Mouse (Mus musculus) intestine, postnatal 0 days (tissue): Measurements from ENCODE around the gene Tmco4. TPM values are rescaled to one million over a fixed set of nuclear protein-coding genes. Genes with fewer than 3 reads are reported as not detected.

Experiments used
- ATAC-seq: fragments of 200-750 bp; cut with Nextera tagmentation; 2 replicates; pipeline ENCODE4 v1.8.0; 2017; ENCODE audit warnings: mild to moderate bottlenecking, moderate TSS enrichment, moderate library complexity
- H3K27ac ChIP-seq: fragments of 300-500 bp; sonication (generic); 2 replicates; pipeline ENCODE4 v1.5.1; 2014; ENCODE audit warnings: mild to moderate bottlenecking, low read depth, low read length, moderate library complexity
- H3K27me3 ChIP-seq: fragments of 300-500 bp; sonication (generic); replicated peaks from 2 replicates; pipeline ENCODE4 v1.6.1; 2014; ENCODE audit warnings: low read length, mixed read lengths; ENCODE audit not compliant: control insufficient read depth, insufficient read depth
- H3K36me3 ChIP-seq: fragments of 300-500 bp; sonication (generic); 2 replicates; pipeline ENCODE4 v1.6.1; 2014; ENCODE audit warnings: mild to moderate bottlenecking, moderate library complexity; ENCODE audit not compliant: control insufficient read depth, insufficient read depth
- H3K4me1 ChIP-seq: fragments of 300-500 bp; sonication (generic); replicated peaks from 2 replicates; pipeline ENCODE4 v1.6.1; 2014; ENCODE audit warnings: antibody characterized with exemption, low read length, mixed read lengths; ENCODE audit not compliant: control insufficient read depth, insufficient read depth
- H3K4me2 ChIP-seq: fragments of 300-500 bp; sonication (generic); replicated peaks from 2 replicates; pipeline ENCODE4 v1.6.1; 2014; ENCODE audit warnings: low read depth, mild to moderate bottlenecking, moderate library complexity
- H3K4me3 ChIP-seq: fragments of 300-500 bp; sonication (generic); 2 replicates; pipeline ENCODE4 v1.5.1; 2014; ENCODE audit warnings: low read depth, low read length
- H3K9ac ChIP-seq: fragments of 300-500 bp; sonication (generic); 2 replicates; pipeline ENCODE4 v1.6.1; 2014; ENCODE audit warnings: mild to moderate bottlenecking, low read depth, low read length
- H3K9me3 ChIP-seq: fragments of 300-500 bp; sonication (generic); 2 replicates; pipeline ENCODE4 v1.6.1; 2016; ENCODE audit warnings: mixed run types; ENCODE audit not compliant: control insufficient read depth
- CTCF ChIP-seq: sonication (generic); IDR thresholded peaks from 2 replicates; pipeline ENCODE4 v1.5.1; 2016; ENCODE audit warnings: low read depth, mild to moderate bottlenecking, control low read depth, antibody characterized with exemption, moderate library complexity
- WGBS: fragments of 180-500 bp; shearing (Covaris S2); extraction: QIAGEN DNeasy Blood & Tissue Kit; methylation state at CpG from one replicate; pipeline ENCODE4 v1.1.7; 2014; 5-methylcytosine and 5-hydroxymethylcytosine counted together
- polyA plus RNA-seq: library from polyadenylated mRNA; unstranded; fragments of >200 nt; fragmentation: Nextera tagmentation; extraction: Ambion mirVana; gene quantifications from 2 replicates; pipeline ENCODE4 v1.2.1, GENCODE M21; 2015

The Tmco4 gene
- polyA plus RNA-seq, 1 experiment from 2014 or later = 11.0 TPM

- H3K27ac ChIP-seq = no peak overlapping the region
- H3K4me2 ChIP-seq = no peak overlapping the region
- H3K27me3 ChIP-seq = no peaks in the 10 kb centered on the region
- no peak for TF ChIP-seq CTCF
- no peak overlapping the region for H3K4me3 ChIP-seq
- H3K9ac ChIP-seq = no peak overlapping the region
- no peaks in the 10 kb centered on the region for H3K4me1 ChIP-seq
- WGBS = 89% methylated on average over 12 of the region's 12 CpGs
- H3K9me3 ChIP-seq = no peaks in the 10 kb centered on the region
- no peak for ATAC-seq
- peaks cover 28% of the 10 kb centered on the region for H3K36me3 ChIP-seq
Observed at GRCm38 (mm10) chr4:139032521-139032920, 59.8 kb downstream of the Tmco4 start.

GRCm38 (mm10) chr4:139033263-139034009, 60.7 kb downstream of the Tmco4 start:
- no peak for ATAC-seq
- Histone ChIP-seq H3K4me1 (no peaks in the 10 kb centered on the region), H3K9ac (no peak overlapping the region), H3K27me3 (no peaks in the 10 kb centered on the region), H3K4me2 (no peak overlapping the region), H3K27ac (no peak overlapping the region), H3K9me3 (no peaks in the 10 kb centered on the region), H3K36me3 (peaks cover 32% of the 10 kb centered on the region), H3K4me3 (no peak overlapping the region)
- 80% methylated on average over 11 of the region's 11 CpGs for WGBS
- no peak for TF ChIP-seq CTCF

- TF ChIP-seq CTCF = no peak
- Histone ChIP-seq H3K9ac (no peak overlapping the region), H3K27me3 (no peaks in the 10 kb centered on the region), H3K9me3 (no peaks in the 10 kb centered on the region), H3K4me1 (no peaks in the 10 kb centered on the region), H3K36me3 (peaks cover 36% of the 10 kb centered on the region), H3K4me2 (no peak overlapping the region), H3K27ac (no peak overlapping the region), H3K4me3 (no peak overlapping the region)
- ATAC-seq = no peak
- 81% methylated on average over 8 of the region's 8 CpGs for WGBS
Observed at GRCm38 (mm10) chr4:139034010-139034367, 61.3 kb downstream of the Tmco4 start.

- Histone ChIP-seq H3K4me1 (no peaks in the 10 kb centered on the region), H3K4me2 (no peak overlapping the region), H3K9me3 (no peaks in the 10 kb centered on the region), H3K27ac (no peak overlapping the region), H3K4me3 (no peak overlapping the region), H3K36me3 (peaks cover 34% of the 10 kb centered on the region), H3K27me3 (no peaks in the 10 kb centered on the region), H3K9ac (no peak overlapping the region)
- peak; percentile 58 for ATAC-seq
- peak; percentile 75 for TF ChIP-seq CTCF
- WGBS = 40% methylated on average over 4 of the region's 4 CpGs
Observed at GRCm38 (mm10) chr4:139034540-139034939, 61.9 kb downstream of the Tmco4 start.

GRCm38 (mm10) chr4:139034942-139035341, 62.3 kb downstream of the Tmco4 start:
- H3K4me3 ChIP-seq = no peak overlapping the region
- H3K9me3 ChIP-seq = no peaks in the 10 kb centered on the region
- no peak overlapping the region for H3K4me2 ChIP-seq
- no peaks in the 10 kb centered on the region for H3K27me3 ChIP-seq
- peaks cover 34% of the 10 kb centered on the region for H3K36me3 ChIP-seq
- H3K4me1 ChIP-seq = no peaks in the 10 kb centered on the region
- WGBS = 93% methylated on average over 3 of the region's 3 CpGs
- no peak overlapping the region for H3K27ac ChIP-seq
- no peak for ATAC-seq
- no peak for TF ChIP-seq CTCF
- no peak overlapping the region for H3K9ac ChIP-seq

- Histone ChIP-seq H3K9ac (no peak overlapping the region), H3K9me3 (no peaks in the 10 kb centered on the region), H3K36me3 (peaks cover 34% of the 10 kb centered on the region), H3K27ac (no peak overlapping the region), H3K27me3 (no peaks in the 10 kb centered on the region), H3K4me3 (no peak overlapping the region), H3K4me1 (no peaks in the 10 kb centered on the region), H3K4me2 (no peak overlapping the region)
- ATAC-seq = no peak
- TF ChIP-seq CTCF = no peak
- WGBS = 84% methylated on average over 3 of the region's 3 CpGs
Observed at GRCm38 (mm10) chr4:139035799-139036198, 63.1 kb downstream of the Tmco4 start.
